Mouse (Mus musculus) myocyte (in vitro differentiated cells): ENCODE data around the gene Gm11938. TPM values are rescaled to one million over a fixed set of nuclear protein-coding genes. Genes with fewer than 3 reads are reported as not detected.

Experiments used
- H3K27me3 ChIP-seq: one replicate; pipeline ENCODE4 v1.6.1; 2011; ENCODE audit not compliant: control insufficient read depth, insufficient read depth, insufficient read length
- H3K36me3 ChIP-seq: one replicate; pipeline ENCODE4 v1.6.1; 2011; ENCODE audit not compliant: control insufficient read depth, insufficient read depth
- H3K4me2 ChIP-seq: one replicate; pipeline ENCODE4 v1.6.1; 2011; ENCODE audit warnings: low read depth, control low read depth
- H3K4me3 ChIP-seq: one replicate; pipeline ENCODE4 v1.5.1; 2011; ENCODE audit warnings: mild to moderate bottlenecking, control low read depth, moderate library complexity
- H3K79me2 ChIP-seq: one replicate; pipeline ENCODE4 v1.6.1; 2011; ENCODE audit not compliant: control insufficient read depth, insufficient read depth
- H3ac ChIP-seq: one replicate; pipeline ENCODE4 v1.6.1; 2011; ENCODE audit not compliant: control insufficient read depth, insufficient read length
- CEBPB ChIP-seq: IDR thresholded peaks from 2 replicates; pipeline ENCODE4 v1.6.1; 2011; ENCODE audit warnings: mild to moderate bottlenecking, moderate library complexity; ENCODE audit not compliant: poor library complexity, insufficient read depth, severe bottlenecking
- E2F4 ChIP-seq: IDR thresholded peaks from one replicate; pipeline ENCODE4 v1.6.1; 2011; ENCODE audit warnings: mild to moderate bottlenecking, control low read depth, moderate library complexity; ENCODE audit not compliant: insufficient read depth
- MAX ChIP-seq: IDR thresholded peaks from one replicate; pipeline ENCODE4 v1.6.1; 2011; ENCODE audit warnings: low read depth, mild to moderate bottlenecking, control low read depth
- MYOD1 ChIP-seq, 3 experiments: IDR thresholded peaks; one replicate each; pipeline ENCODE4 v1.6.1; 2011; ENCODE audit warnings: control low read depth in 2 of 3, low read depth in 2 of 3, mild to moderate bottlenecking in 2 of 3, moderate library complexity in 1 of 3; ENCODE audit not compliant: insufficient read length in 2 of 3, control insufficient read depth in 1 of 3
- MYOG ChIP-seq, 3 experiments: IDR thresholded peaks; one replicate each; pipeline ENCODE4 v1.6.1; 2011; ENCODE audit warnings: control low read depth in 2 of 3, low read depth in 2 of 3, mild to moderate bottlenecking in 2 of 3; ENCODE audit not compliant: insufficient read length in 2 of 3, control insufficient read depth in 1 of 3, insufficient read depth in 1 of 3
- POLR2A ChIP-seq: IDR thresholded peaks from one replicate; pipeline ENCODE4 v1.6.1; 2011; ENCODE audit warnings: low read depth, mild to moderate bottlenecking, control low read depth, moderate library complexity; ENCODE audit not compliant: insufficient read length
- POLR2AphosphoS2 ChIP-seq: IDR thresholded peaks from one replicate; pipeline ENCODE4 v1.6.1; 2011; ENCODE audit warnings: low read depth, control low read depth; ENCODE audit not compliant: insufficient read length
- REST ChIP-seq: IDR thresholded peaks from one replicate; pipeline ENCODE4 v1.6.1; 2011; ENCODE audit warnings: mild to moderate bottlenecking, control low read depth, moderate library complexity; ENCODE audit not compliant: insufficient read depth, insufficient read length
- SRF ChIP-seq: IDR thresholded peaks from one replicate; pipeline ENCODE4 v1.6.1; 2011; ENCODE audit warnings: low read depth; ENCODE audit not compliant: control insufficient read depth, insufficient read length
- TCF12 ChIP-seq: IDR thresholded peaks from one replicate; pipeline ENCODE4 v1.6.1; 2011; ENCODE audit warnings: mild to moderate bottlenecking, control low read depth; ENCODE audit not compliant: poor library complexity, insufficient read depth, severe bottlenecking
- TCF3 ChIP-seq: IDR thresholded peaks from one replicate; pipeline ENCODE4 v1.6.1; 2011; ENCODE audit warnings: low read depth, control low read depth; ENCODE audit not compliant: insufficient read length
- USF1 ChIP-seq: IDR thresholded peaks from one replicate; pipeline ENCODE4 v1.6.1; 2011; ENCODE audit warnings: low read depth, mild to moderate bottlenecking, control low read depth, moderate library complexity
- polyA plus RNA-seq: library from polyadenylated mRNA; unstranded; fragments of >200 nt; fragmentation: generic; extraction: Trizol; gene quantifications from one replicate; pipeline ENCODE4 v1.2.1, GENCODE M21; 2012; ENCODE audit warnings: missing spikeins

Gm11938 gene
- polyA plus RNA-seq, 1 experiment, result not detected

- TF ChIP-seq USF1 (no peak), SRF (no peak), MYOG (IDR thresholded peaks at IDR 0.05; ENCODE audit: control insufficient read depth in 1 of 3, insufficient read depth in 1 of 3, insufficient read length in 2 of 3, low read depth in 2 of 3) (no peak), REST (no peak), E2F4 (no peak), TCF12 (no peak), MAX (no peak), CEBPB (no peak), TCF3 (no peak), POLR2AphosphoS2 (no peak), POLR2A (no peak), MYOD1 (IDR thresholded peaks at IDR 0.05; ENCODE audit: control insufficient read depth in 1 of 3, insufficient read length in 2 of 3, low read depth in 2 of 3) (no peak)
- Histone ChIP-seq H3K27me3 (no peaks in the 10 kb centered on the region), H3ac (no peak overlapping the region), H3K4me2 (no peak overlapping the region), H3K4me3 (no peak overlapping the region), H3K36me3 (no peaks in the 10 kb centered on the region), H3K79me2 (no peaks in the 10 kb centered on the region)
Measured at GRCm38 (mm10) chr11:99585096-99585495, 18.0 kb downstream of the Gm11938 start.

- no peak within 1 kb of the TSS for H3K4me3 ChIP-seq
- H3K36me3 ChIP-seq, result no peaks in the 10 kb centered on the region
- H3ac ChIP-seq, result no peak within 1 kb of the TSS
- H3K27me3 ChIP-seq, result no peaks in the 10 kb centered on the region
- H3K79me2 ChIP-seq, result no peaks in the 10 kb centered on the region
- TF ChIP-seq MYOG (IDR thresholded peaks at IDR 0.05; ENCODE audit: control insufficient read depth in 1 of 3, insufficient read depth in 1 of 3, insufficient read length in 2 of 3, low read depth in 2 of 3), result peak in 2 of 3 experiments; percentile 19 to 43
- TF ChIP-seq MYOD1 (IDR thresholded peaks at IDR 0.05; ENCODE audit: control insufficient read depth in 1 of 3, insufficient read length in 2 of 3, low read depth in 2 of 3), result peak in 2 of 3 experiments; percentile 23 to 59
- TF ChIP-seq POLR2AphosphoS2, result no peak
- TF ChIP-seq TCF3, result peak; percentile 61
- H3K4me2 ChIP-seq, result no peak within 1 kb of the TSS
Measured at GRCm38 (mm10) chr11:99583245-99583704, 19.8 kb downstream of the Gm11938 start, which contains the start of gene Krtap1-4. Gene Krtap1-4, minus strand, starts transcription at chr11:99583654.

- Histone ChIP-seq H3K27me3 (no peaks in the 10 kb centered on the region), H3K4me2 (peak overlapping the region; percentile 51), H3K4me3 (no peak overlapping the region), H3K79me2 (no peaks in the 10 kb centered on the region), H3K36me3 (no peaks in the 10 kb centered on the region), H3ac (no peak overlapping the region)
- TF ChIP-seq POLR2AphosphoS2, result no peak
- no peak for TF ChIP-seq E2F4
- no peak for TF ChIP-seq TCF12
- TF ChIP-seq TCF3, result no peak
- TF ChIP-seq SRF, result no peak
- TF ChIP-seq REST, result no peak
- no peak for TF ChIP-seq POLR2A
- TF ChIP-seq MYOD1 (IDR thresholded peaks at IDR 0.05; ENCODE audit: control insufficient read depth in 1 of 3, insufficient read length in 2 of 3, low read depth in 2 of 3), result no peak
- no peak for TF ChIP-seq USF1
- no peak for TF ChIP-seq MYOG (IDR thresholded peaks at IDR 0.05; ENCODE audit: control insufficient read depth in 1 of 3, insufficient read depth in 1 of 3, insufficient read length in 2 of 3, low read depth in 2 of 3)
- no peak for TF ChIP-seq CEBPB
- TF ChIP-seq MAX, result no peak
Measured at GRCm38 (mm10) chr11:99581564-99581963, 21.5 kb downstream of the Gm11938 start.

- TF ChIP-seq MAX, result no peak
- TF ChIP-seq TCF12, result no peak
- no peak for TF ChIP-seq E2F4
- TF ChIP-seq USF1, result no peak
- TF ChIP-seq POLR2A, result no peak
- TF ChIP-seq TCF3, result no peak
- TF ChIP-seq POLR2AphosphoS2, result no peak
- TF ChIP-seq MYOD1 (IDR thresholded peaks at IDR 0.05; ENCODE audit: control insufficient read depth in 1 of 3, insufficient read length in 2 of 3, low read depth in 2 of 3), result no peak
- no peak for TF ChIP-seq MYOG (IDR thresholded peaks at IDR 0.05; ENCODE audit: control insufficient read depth in 1 of 3, insufficient read depth in 1 of 3, insufficient read length in 2 of 3, low read depth in 2 of 3)
- TF ChIP-seq CEBPB, result no peak
- no peaks in the 10 kb centered on the region for H3K79me2 ChIP-seq
- peak overlapping the region; percentile 51 for H3K4me2 ChIP-seq
- H3K4me3 ChIP-seq, result no peak overlapping the region
- no peak overlapping the region for H3ac ChIP-seq
- H3K36me3 ChIP-seq, result no peaks in the 10 kb centered on the region
- no peaks in the 10 kb centered on the region for H3K27me3 ChIP-seq
Measured at GRCm38 (mm10) chr11:99581051-99581450, 22.1 kb downstream of the Gm11938 start.

- Histone ChIP-seq H3K27me3 (no peaks in the 10 kb centered on the region), H3K4me2 (peak within 1 kb of the TSS; percentile 51), H3ac (no peak within 1 kb of the TSS), H3K4me3 (no peak within 1 kb of the TSS), H3K79me2 (no peaks in the 10 kb centered on the region), H3K36me3 (no peaks in the 10 kb centered on the region)
- peak in 2 of 3 experiments; percentile 96 to 98 for TF ChIP-seq MYOD1 (IDR thresholded peaks at IDR 0.05; ENCODE audit: control insufficient read depth in 1 of 3, insufficient read length in 2 of 3, low read depth in 2 of 3)
- TF ChIP-seq TCF12, result peak; percentile 98
- TF ChIP-seq REST, result no peak
- TF ChIP-seq TCF3, result peak; percentile 98
- peak; percentile 96 to 98 (median 98) for TF ChIP-seq MYOG (IDR thresholded peaks at IDR 0.05; ENCODE audit: control insufficient read depth in 1 of 3, insufficient read depth in 1 of 3, insufficient read length in 2 of 3, low read depth in 2 of 3)
- no peak for TF ChIP-seq CEBPB
Measured at GRCm38 (mm10) chr11:99580636-99581035, 22.5 kb downstream of the Gm11938 start, which contains the start of gene Krtap1-5. Gene Krtap1-5, minus strand, starts transcription at chr11:99581016.
